Mouse (Mus musculus): ENCODE measurements at regions not wholly inside any gene's neighbourhood (a gene's known extent, or its start where the extent isn't known, plus 50 kb on each side); places are given as distances from the start of the nearest gene placed in this dataset.

DNA sequence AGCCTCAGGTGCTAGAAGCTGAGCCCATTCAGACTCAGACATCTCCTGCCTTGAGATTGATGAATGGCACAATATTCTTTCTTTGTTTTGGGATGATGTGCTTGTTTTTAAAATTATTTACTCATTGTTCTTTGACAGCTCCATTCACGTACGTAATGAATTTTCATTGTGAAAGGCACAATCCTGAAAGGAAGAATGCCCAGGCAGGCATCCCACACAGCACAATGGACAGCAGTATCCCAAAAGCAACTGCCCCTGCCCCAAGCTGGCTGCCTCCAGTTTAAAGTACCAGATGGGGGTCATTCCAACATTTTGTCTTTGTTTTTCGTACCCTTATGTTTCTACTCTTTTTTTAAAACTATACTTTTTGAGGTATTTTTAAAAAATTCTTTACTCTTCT, 210.9 kb upstream of the St8sia2 start:
- Histone ChIP-seq H3K27ac (ENCODE audit: control insufficient read depth, low read depth, low read length) (no peak overlapping the region), H3K4me1 (ENCODE audit: control insufficient read depth in 1 of 2, insufficient read depth in 2 of 2, low read length in 2 of 2) (no peaks in the 10 kb centered on the region), H3K36me3 (ENCODE audit: control insufficient read depth in 1 of 2, insufficient read depth in 2 of 2, low read length in 2 of 2) (no peaks in the 10 kb centered on the region), H3K9ac (ENCODE audit: control insufficient read depth, low read depth, low read length, poor library complexity, severe bottlenecking) (no peak overlapping the region), H3K27me3 (ENCODE audit: control insufficient read depth in 1 of 2, insufficient read depth in 2 of 2, low read length in 2 of 2) (no peaks in the 10 kb centered on the region), H3K9me3 (replicated peaks; ENCODE audit: insufficient read depth, low read length) (no peaks in the 10 kb centered on the region), H3K4me3 (ENCODE audit: control insufficient read depth in 1 of 2, insufficient read depth in 1 of 2, low read depth in 2 of 2, low read length in 2 of 2) (no peak overlapping the region), H3K79me2 (ENCODE audit: control insufficient read depth, insufficient read depth, low read length, poor library complexity) (no peaks in the 10 kb centered on the region)
- no peak for DNase-seq (ENCODE audit: low read depth, low spot score)
- TF ChIP-seq HCFC1 (IDR thresholded peaks at IDR 0.05; ENCODE audit: low read depth, low read length): no peak
- TF ChIP-seq NELFE (IDR thresholded peaks at IDR 0.05; ENCODE audit: low read depth, low read length): no peak
- no peak for TF ChIP-seq POLR2AphosphoS2 (IDR thresholded peaks at IDR 0.05; ENCODE audit: low read length)
- no peak for TF ChIP-seq NRF1 (IDR thresholded peaks at IDR 0.05; ENCODE audit: insufficient read depth, low read depth, low read length, poor library complexity, severe bottlenecking)
- TF ChIP-seq GATA1 (IDR thresholded peaks at IDR 0.05; ENCODE audit: low read depth, low read length): no peak
- TF ChIP-seq UBTF (IDR thresholded peaks at IDR 0.05; ENCODE audit: borderline replicate concordance, insufficient read depth, low read depth, low read length): no peak
- TF ChIP-seq MAX (IDR thresholded peaks at IDR 0.05; ENCODE audit: low read length): no peak
- no peak for TF ChIP-seq KAT2A (conservative IDR thresholded peaks at IDR 0.05; ENCODE audit: low read depth, low read length)
- TF ChIP-seq EP300 (IDR thresholded peaks at IDR 0.05; ENCODE audit: low read depth in 1 of 2, low read length in 2 of 2): no peak
- no peak for TF ChIP-seq ZNF384 (IDR thresholded peaks at IDR 0.05; ENCODE audit: low read depth, low read length)
- no peak for TF ChIP-seq TAL1 (IDR thresholded peaks at IDR 0.05; ENCODE audit: low read length)
- no peak for TF ChIP-seq CHD2 (IDR thresholded peaks at IDR 0.05; ENCODE audit: low read length)
- TF ChIP-seq TCF12 (IDR thresholded peaks at IDR 0.05; ENCODE audit: low read depth, low read length): no peak

DNA sequence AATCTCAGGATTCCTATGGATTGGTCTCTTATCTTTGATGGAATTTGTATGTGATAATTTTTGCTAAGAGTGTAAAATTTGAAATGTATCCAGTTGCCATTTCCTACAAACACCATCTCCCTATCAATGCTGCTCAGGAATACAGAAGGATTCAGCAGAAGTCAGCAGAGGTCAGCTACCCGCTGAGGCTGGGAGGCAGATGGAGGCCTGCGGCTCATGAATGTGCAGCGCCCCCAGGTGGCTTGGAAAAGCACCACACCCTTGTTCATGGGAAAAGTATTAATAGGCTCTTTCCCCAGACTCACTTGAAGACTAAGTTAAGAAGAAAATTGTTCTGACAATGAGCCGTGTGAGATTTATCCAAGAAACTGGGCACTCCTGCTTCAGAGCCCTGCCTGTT, 187.2 kb upstream of the St8sia2 start:
- DNase-seq (ENCODE audit: low read depth, low spot score): no peak
- H3K4me1 ChIP-seq (ENCODE audit: control insufficient read depth in 1 of 2, insufficient read depth in 2 of 2, low read length in 2 of 2): no peaks in the 10 kb centered on the region
- H3K36me3 ChIP-seq (ENCODE audit: control insufficient read depth in 1 of 2, insufficient read depth in 2 of 2, low read length in 2 of 2): no peaks in the 10 kb centered on the region
- no peaks in the 10 kb centered on the region; a peak in 1 of 4 replicates for H3K27me3 ChIP-seq (ENCODE audit: control insufficient read depth in 1 of 2, insufficient read depth in 2 of 2, low read length in 2 of 2)
- no peak overlapping the region for H3K9ac ChIP-seq (ENCODE audit: control insufficient read depth, low read depth, low read length, poor library complexity, severe bottlenecking)
- no peak overlapping the region for H3K27ac ChIP-seq (ENCODE audit: control insufficient read depth, low read depth, low read length)
- no peaks in the 10 kb centered on the region for H3K9me3 ChIP-seq (replicated peaks; ENCODE audit: insufficient read depth, low read length)
- H3K4me3 ChIP-seq (ENCODE audit: control insufficient read depth in 1 of 2, insufficient read depth in 1 of 2, low read depth in 2 of 2, low read length in 2 of 2): no peak overlapping the region
- TF ChIP-seq TAL1 (IDR thresholded peaks at IDR 0.05; ENCODE audit: low read length): no peak
- peak; percentile 7 to 25 (median 11); a peak in 2 of 6 replicates for TF ChIP-seq CTCF (IDR thresholded peaks at IDR 0.05 in 2 of 3, conservative IDR thresholded peaks at IDR 0.05 in 1 of 3; ENCODE audit: control insufficient read depth in 1 of 3, insufficient read depth in 1 of 3, low read depth in 2 of 3, low read length in 3 of 3, poor library complexity in 1 of 3, severe bottlenecking in 1 of 3)
- H3K79me2 ChIP-seq (ENCODE audit: control insufficient read depth, insufficient read depth, low read length, poor library complexity): no peaks in the 10 kb centered on the region

DNA sequence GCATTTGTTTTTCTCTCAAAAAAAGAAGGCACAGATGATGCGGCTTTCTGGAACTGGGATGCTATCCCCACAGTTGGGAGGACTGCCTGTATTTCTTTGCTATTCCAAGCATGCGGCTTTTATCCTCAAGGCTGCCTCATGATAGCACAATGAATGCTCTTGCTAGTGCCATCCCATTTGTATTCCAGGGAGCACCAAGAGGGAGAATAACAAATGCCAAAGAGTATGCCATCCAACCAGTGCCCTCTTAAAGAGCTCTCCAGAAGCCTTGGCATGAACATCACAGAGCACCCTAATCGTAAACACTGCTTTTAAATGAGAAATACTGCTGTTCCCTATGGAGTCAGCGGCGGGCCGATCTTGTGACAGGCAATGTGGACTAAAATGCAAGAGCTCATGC, 185.3 kb upstream of the St8sia2 start:
- DNase-seq (ENCODE audit: low read depth, low spot score): no peak
- no peak overlapping the region for H3K4me3 ChIP-seq (ENCODE audit: control insufficient read depth in 1 of 2, insufficient read depth in 1 of 2, low read depth in 2 of 2, low read length in 2 of 2)
- TF ChIP-seq ETS1 (IDR thresholded peaks at IDR 0.05; ENCODE audit: low read depth, low read length) (no peak), MAFK (IDR thresholded peaks at IDR 0.05; ENCODE audit: borderline replicate concordance, low read depth, low read length) (no peak), MAZ (IDR thresholded peaks at IDR 0.05; ENCODE audit: low read depth, low read length) (no peak), RAD21 (IDR thresholded peaks at IDR 0.05; ENCODE audit: low read depth, low read length) (no peak), CTCF (IDR thresholded peaks at IDR 0.05 in 2 of 3, conservative IDR thresholded peaks at IDR 0.05 in 1 of 3; ENCODE audit: control insufficient read depth in 1 of 3, insufficient read depth in 1 of 3, low read depth in 2 of 3, low read length in 3 of 3, poor library complexity in 1 of 3, severe bottlenecking in 1 of 3) (no peak), USF1 (IDR thresholded peaks at IDR 0.05; ENCODE audit: low read depth, low read length) (no peak), MYC (IDR thresholded peaks at IDR 0.05; ENCODE audit: low read depth, low read length) (no peak), ZMIZ1 (IDR thresholded peaks at IDR 0.05; ENCODE audit: low read depth, low read length) (no peak), MAX (IDR thresholded peaks at IDR 0.05; ENCODE audit: low read length) (no peak), ZC3H11A (IDR thresholded peaks at IDR 0.05; ENCODE audit: low read depth, low read length) (no peak), POLR2AphosphoS5 (IDR thresholded peaks at IDR 0.05; ENCODE audit: borderline replicate concordance, low read depth, low read length) (no peak), MEF2A (IDR thresholded peaks at IDR 0.05; ENCODE audit: extremely low read depth, insufficient replicate concordance, low read depth, low read length, poor library complexity, severe bottlenecking) (no peak), SIN3A (IDR thresholded peaks at IDR 0.05; ENCODE audit: low read length) (no peak), ZKSCAN1 (IDR thresholded peaks at IDR 0.05; ENCODE audit: low read depth, low read length) (no peak)
- no peaks in the 10 kb centered on the region; a peak in 1 of 4 replicates for H3K27me3 ChIP-seq (ENCODE audit: control insufficient read depth in 1 of 2, insufficient read depth in 2 of 2, low read length in 2 of 2)
- H3K79me2 ChIP-seq (ENCODE audit: control insufficient read depth, insufficient read depth, low read length, poor library complexity): no peaks in the 10 kb centered on the region
- H3K36me3 ChIP-seq (ENCODE audit: control insufficient read depth in 1 of 2, insufficient read depth in 2 of 2, low read length in 2 of 2): no peaks in the 10 kb centered on the region
- H3K27ac ChIP-seq (ENCODE audit: control insufficient read depth, low read depth, low read length): no peak overlapping the region
- H3K9ac ChIP-seq (ENCODE audit: control insufficient read depth, low read depth, low read length, poor library complexity, severe bottlenecking): no peak overlapping the region
- H3K9me3 ChIP-seq (replicated peaks; ENCODE audit: insufficient read depth, low read length): no peaks in the 10 kb centered on the region
- no peaks in the 10 kb centered on the region for H3K4me1 ChIP-seq (ENCODE audit: control insufficient read depth in 1 of 2, insufficient read depth in 2 of 2, low read length in 2 of 2)
